Mouse (Mus musculus) left cerebral cortex, adult 2 months (tissue): ENCODE measurements around the gene A3galt2. TPM values are rescaled to one million over a fixed set of nuclear protein-coding genes. Genes with fewer than 3 reads are reported as not detected.
A peak's percentile ranks its signal among the peaks of the same experiment; 100 is the strongest.

Experiments used
- DNase-seq, 2 experiments: peaks; one replicate each; pipeline ENCODE4 v3.0.0; 2021 to 2022; ENCODE audit warnings: low spot score in 2 of 2, mixed read lengths in 1 of 2; ENCODE audit errors: extremely low spot score in 1 of 2
- H3K27ac ChIP-seq: fragments of 200-600 bp; 2 replicates; pipeline ENCODE4 v1.8.1; 2022
- H3K4me3 ChIP-seq: fragments of 200-600 bp; 2 replicates; pipeline ENCODE4 v1.8.1; 2022
- CTCF ChIP-seq: fragments of 200-600 bp; IDR thresholded peaks from 2 replicates; pipeline ENCODE4 v1.8.1; 2022; ENCODE audit warnings: antibody characterized with exemption, mild to moderate bottlenecking, moderate library complexity
- intact Hi-C: fragments of 180-260 bp; cut with DNase I; formaldehyde crosslinking; loops from one replicate; pipeline ENCODE4 v1.15.1; 2025
- total RNA-seq, 2 experiments: library from RNA; stranded (reverse); gene quantifications; 2 replicates each; pipeline ENCODE4 v1.2.3; 2021

The A3galt2 gene
- total RNA-seq, 2 experiments from 2014 or later, result 0.27 to 0.54 TPM

DNA sequence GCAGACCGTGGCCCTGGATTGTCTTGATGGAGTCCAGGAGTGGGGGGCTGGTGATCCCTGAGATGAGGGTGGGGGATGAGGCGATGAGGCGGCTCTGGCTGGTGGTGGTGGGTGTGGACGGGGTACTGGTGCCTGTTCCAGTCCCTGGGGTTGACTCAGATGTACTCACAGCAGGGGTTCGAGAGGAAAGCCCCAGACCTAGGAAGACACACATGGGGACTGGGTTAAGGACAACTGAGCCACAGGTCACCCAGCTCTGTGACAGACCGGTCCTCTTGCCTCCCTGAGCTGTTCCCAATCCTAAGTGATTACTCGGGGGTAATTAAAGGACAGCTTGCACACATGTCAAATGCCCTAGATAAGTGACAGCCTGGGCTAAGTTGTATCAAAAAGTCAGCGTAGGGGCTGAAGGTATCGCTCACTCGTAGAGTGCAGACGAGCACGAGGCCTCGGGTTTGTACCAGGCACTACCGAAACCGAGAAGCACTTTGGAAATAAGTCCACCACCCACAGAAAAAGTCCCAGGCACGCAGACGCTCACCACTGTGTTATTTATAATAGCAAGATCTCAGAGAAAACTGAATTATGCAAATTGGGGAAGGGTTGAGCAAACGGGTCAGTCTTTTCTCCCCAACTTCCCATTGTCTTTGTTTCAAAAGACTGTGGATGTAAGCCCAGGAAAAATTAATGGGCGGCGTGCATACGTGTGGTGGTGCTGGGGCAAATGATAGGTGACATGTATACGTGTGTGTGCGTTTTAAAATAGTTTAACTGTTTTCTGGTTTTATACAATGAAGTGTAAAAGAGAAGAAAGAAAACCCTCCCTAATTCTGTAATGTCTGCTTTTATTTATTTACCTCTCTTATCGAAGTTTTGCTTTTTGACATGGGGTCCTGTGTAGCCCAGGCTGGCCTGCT is 32.1 kb downstream of the A3galt2 start:
- no peak for TF ChIP-seq CTCF
- intact Hi-C loops, result no loop called here
- Histone ChIP-seq H3K4me3 (no peak overlapping the region), H3K27ac (no peak overlapping the region)
- DNase-seq, result no peak

DNA sequence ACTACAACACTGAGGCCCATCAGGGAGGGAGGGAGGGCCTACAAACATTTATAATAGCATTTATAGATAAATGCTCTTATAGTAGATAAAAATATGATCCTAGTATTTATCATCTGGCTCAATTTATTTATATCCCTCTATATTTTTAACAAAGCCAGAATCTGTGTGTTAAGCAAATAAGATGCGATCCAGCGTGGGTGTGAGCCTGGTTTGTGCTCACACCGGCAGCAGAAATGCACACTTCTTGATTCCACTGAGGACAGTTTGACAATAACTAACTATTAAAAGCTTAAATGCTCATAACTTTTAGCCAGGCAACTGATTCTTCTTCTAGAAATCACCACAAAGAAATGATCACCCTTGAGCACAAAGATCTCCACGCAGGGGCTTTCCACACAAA is 32.9 kb downstream of the A3galt2 start:
- Histone ChIP-seq H3K4me3 (no peak overlapping the region), H3K27ac (no peak overlapping the region)
- intact Hi-C loops, result no loop called here
- no peak for DNase-seq
- no peak for TF ChIP-seq CTCF

DNA sequence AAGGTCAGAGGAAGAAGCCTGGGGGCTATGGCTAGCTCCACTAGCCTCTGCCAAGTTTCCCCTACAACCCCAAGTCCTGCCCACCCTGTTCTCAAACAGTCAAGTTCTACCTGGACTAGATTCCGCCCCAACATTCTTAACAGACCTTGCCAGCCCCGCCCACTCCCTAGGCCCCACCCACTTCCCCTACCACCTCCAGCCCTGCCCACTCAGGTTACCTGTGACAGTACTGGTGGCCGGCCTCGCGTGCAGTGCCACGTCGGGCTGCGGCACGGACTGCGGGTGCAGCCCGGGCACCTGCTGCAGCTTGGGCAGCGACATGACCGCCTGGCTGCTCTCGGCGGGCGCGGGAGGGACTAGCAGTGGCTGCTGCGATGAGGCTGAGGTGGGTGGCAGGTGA is 34.5 kb downstream of the A3galt2 start:
- TF ChIP-seq CTCF, result no peak
- no peak for DNase-seq
- H3K4me3 ChIP-seq, result no peak overlapping the region
- intact Hi-C loops, result no loop called here
- H3K27ac ChIP-seq, result no peak overlapping the region

DNA sequence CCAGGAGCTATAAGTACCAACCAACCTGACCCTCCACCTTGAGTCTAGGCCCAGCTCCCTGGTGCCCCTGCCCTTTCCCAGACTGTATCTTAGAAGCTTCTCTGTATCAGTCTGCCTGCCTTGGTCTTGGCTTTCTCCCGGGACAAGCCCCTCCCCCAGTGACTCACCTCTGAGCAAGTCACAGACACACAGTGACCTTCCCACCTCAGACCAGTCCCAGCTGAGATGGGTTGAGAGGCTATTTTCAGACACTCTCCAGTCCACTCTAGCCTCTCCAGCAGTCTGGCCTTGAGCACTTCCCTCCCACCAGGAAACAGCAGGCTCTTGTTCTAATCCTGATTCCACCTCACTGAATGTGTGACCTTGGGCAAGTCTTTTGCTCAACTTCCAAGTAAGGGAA is 38.5 kb downstream of the A3galt2 start:
- intact Hi-C loops, result no loop called here
- Histone ChIP-seq H3K4me3 (no peak overlapping the region), H3K27ac (no peak overlapping the region)
- DNase-seq, result no peak
- no peak for TF ChIP-seq CTCF

DNA sequence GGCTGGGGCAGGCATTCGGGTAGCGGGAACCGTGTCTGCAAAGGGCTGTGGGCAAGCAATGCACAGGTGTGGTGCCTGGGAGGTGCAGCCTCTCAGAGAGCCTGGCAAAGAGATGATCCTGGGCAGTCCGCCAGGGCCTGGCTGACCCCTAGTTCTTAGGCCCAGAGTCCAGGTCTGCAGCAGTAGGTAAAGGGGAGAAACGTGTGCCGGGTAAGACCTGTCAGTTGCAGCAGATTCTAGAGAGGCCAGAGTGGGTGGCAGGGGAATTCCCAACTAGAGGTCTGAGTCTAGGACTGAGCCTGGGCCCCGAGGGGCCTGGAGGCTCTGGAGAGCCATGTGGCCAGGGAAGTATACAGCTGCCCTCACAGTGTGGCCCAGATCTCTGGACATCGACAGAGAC is 39.0 kb downstream of the A3galt2 start:
- no peak overlapping the region for H3K4me3 ChIP-seq
- intact Hi-C loops, result no loop called here

DNA sequence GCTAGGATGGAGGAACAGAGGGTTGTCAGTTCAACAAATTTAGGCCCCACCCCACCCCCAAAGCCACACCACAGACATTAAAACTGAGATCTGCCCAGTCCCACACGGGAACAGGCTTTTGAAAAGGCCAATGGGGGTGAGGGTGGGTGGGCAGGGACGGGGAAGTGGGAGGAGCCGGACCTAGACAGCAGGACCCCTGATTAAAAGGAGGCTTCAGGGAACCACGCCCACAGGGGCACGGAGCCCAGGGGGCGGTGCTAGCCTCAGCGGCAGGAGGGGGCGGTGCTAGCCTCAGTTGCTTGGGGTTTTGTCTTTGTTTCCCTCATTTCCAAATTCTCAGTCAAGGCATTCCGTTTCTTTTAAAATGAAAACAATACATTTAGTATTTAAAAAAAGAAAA is 40.4 kb downstream of the A3galt2 start:
- Histone ChIP-seq H3K27ac (no peak overlapping the region), H3K4me3 (no peak overlapping the region)
- TF ChIP-seq CTCF, result no peak
- intact Hi-C loops, result no loop called here
- DNase-seq, result no peak

More for the DNA sequence above, 39.0 kb downstream of the A3galt2 start:
- no peak for DNase-seq
- no peak for TF ChIP-seq CTCF
- no peak overlapping the region for H3K27ac ChIP-seq

DNA sequence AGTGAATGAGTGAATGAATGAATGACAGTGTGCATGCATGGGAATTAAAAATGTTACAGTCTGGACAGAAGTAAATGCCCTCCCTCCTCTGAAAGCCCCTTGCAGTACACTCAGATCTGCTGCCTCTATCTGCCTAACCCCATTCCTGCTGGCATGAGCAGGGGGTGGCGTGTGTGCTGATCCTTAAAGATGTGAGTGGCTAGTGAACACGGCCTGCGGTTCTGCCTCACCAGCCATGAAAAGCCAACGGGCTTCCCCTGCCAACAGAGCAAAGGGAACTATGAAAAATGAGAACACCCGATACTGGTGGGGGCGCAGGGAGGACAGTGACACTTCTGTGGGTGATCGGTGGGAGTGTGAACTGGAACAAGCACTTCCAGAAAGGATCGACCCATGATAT is 41.6 kb downstream of the A3galt2 start:
- no peak for TF ChIP-seq CTCF
- no peak overlapping the region for H3K27ac ChIP-seq
- no peak for DNase-seq
- H3K4me3 ChIP-seq, result no peak overlapping the region
- intact Hi-C loops, result no loop called here

DNA sequence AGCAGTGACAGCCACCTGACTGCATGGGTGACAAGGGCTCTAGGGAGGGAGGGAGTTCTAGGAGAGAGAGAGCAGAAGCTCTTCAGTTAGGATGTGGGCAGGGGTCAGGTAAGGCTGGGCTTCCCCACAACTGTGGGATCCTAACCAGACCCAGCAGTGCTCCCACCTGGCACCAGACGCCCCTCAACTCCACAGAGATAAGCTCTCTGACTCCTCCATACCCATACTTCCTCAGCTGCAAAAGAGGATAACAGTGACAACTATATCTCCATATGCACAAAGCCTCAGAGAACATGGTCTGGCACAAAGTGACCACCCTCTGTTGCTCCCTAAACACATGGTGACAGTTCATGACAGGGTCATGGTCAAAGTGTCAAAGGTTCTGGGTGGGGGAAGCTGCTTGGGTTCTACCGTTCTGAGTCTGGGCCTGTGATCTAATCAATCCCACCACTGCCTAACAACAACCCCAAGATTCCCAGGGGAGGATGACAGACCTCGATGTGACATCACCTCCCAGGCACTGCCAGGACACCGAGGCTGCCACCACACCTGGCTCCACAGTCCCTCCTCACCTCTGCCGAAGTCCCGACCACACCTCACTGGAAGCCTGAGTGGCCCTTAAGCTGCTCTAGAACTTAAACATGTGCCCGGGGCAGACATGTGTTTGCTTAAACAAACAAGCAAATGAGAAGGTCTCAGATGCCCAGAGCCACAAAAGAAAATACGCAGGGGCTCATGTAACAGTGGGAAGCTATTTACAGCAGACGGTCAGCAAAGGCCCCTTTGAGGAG is 46.7 kb downstream of the A3galt2 start:
- TF ChIP-seq CTCF, result no peak
- no peak overlapping the region for H3K27ac ChIP-seq
- no peak for DNase-seq
- no peak overlapping the region for H3K4me3 ChIP-seq
- intact Hi-C loops, result no loop called here

DNA sequence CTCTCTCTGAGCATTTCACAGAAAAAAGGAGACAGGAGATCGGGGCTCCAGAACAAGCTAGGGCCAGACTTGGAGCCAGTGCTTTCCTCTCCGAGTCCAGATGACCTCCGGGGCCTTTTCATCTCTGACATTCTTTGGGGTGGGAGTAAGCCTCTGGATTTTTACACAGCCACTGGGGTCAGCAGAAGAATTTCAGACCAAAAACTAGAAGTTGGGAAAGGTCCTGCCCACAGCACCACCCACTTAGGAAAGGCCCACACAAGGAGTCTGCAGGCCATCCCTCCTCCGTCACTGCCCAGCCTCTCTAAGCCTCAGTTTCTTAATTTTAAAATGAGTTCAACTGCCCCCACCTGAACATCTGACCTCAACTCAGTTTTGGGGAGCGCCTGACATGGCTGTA is 48.4 kb downstream of the A3galt2 start:
- Histone ChIP-seq H3K4me3 (no peak overlapping the region), H3K27ac (no peak overlapping the region)
- intact Hi-C loops, result no loop called here
- TF ChIP-seq CTCF, result no peak
- DNase-seq, result no peak

DNA sequence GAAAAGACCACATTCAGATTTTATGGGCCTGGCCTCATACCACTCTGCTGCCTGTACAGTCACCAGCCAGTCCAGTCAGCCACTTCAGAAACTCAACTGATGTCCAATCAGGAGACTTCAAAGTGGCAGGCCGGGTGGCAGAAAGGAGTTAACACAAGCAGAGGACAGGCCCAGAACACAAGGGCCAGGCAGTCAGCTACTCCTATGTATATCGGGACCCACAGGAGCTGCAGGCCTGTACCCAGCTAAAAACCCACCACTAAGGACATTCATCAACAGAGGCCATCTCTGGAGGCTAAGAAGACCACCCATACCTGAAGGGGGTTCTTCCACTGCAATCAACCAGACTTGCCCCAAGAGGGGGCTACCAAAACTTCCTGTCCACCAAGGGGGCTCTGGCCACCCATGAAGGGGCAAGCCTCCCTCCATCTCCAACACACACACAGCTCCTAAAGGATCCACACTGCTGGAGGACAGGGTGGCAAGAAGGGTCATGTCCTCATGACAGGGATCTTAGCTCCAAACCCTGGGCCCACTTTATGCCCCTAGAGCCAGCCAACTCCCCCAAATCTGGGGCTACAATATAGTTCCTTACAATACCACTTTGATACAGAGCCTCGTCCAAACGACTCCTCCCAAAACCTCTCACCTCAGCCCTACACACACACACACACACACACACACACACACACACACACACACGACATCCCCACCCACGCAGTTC is 49.4 kb downstream of the A3galt2 start:
- H3K27ac ChIP-seq, result peak overlapping the region; percentile 32; the same call in 1 of the 2 replicates
- H3K4me3 ChIP-seq, result peak overlapping the region; percentile 90
- DNase-seq, result no peak
- TF ChIP-seq CTCF, result no peak
- intact Hi-C loops, result no loop called here

DNA sequence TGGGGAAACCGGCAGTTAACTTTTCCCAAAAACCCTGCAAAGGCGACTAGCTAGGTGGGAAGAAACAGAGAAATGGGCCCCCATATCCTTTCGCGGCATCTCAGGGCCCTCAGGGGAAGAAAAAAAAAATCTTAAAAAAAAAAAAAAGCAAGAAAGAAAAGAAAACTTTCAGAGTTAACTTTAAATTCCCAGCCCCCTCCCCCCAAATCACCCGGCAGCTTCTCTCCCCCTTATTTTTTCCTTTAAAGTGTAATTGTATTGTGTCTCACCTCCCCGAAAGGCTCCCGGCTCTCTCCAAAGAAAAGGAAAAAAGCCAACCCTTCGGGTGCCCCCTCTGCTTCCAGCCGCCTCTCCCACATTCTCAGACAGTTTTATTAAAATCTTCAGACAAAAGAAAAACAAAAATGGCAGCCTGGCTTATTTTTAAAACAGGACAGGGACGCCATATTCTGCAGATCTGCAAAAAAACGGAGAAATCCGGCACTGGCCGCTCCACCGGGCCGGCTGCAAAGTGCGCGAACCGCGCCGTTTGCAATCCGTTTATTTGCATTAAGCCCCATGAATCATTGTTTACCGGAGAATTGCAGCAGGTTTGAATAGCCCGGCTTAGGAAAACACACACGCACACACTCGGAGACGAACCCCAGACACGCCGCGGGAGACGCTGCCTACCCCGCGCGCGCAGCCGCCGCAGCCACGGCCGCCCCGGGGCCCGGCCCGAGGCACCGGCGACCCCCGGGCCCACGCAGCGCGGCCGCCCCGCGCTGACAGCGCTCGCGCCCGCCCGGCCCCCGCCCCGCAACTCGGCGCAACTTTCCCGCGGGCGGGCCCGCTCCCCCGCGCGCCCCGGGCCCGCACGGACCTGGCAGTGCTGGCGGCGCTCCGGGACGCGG is 50.2 kb downstream of the A3galt2 start:
- TF ChIP-seq CTCF, result no peak
- H3K4me3 ChIP-seq, result peak overlapping the region; percentile 90
- H3K27ac ChIP-seq, result peak overlapping the region; percentile 81
- DNase-seq, result peak; percentile 38 to 42
- intact Hi-C loops, result no loop called here
